Mouse (Mus musculus): Measurements from ENCODE around the gene Hps4. TPM values are rescaled to one million over a fixed set of nuclear protein-coding genes. Genes with fewer than 3 reads are reported as not detected.
A peak's percentile ranks its signal among the peaks of the same experiment; 100 is the strongest.

The Hps4 gene
- total RNA-seq, 1 experiment from 2014 or later: 12.0 TPM

DNA sequence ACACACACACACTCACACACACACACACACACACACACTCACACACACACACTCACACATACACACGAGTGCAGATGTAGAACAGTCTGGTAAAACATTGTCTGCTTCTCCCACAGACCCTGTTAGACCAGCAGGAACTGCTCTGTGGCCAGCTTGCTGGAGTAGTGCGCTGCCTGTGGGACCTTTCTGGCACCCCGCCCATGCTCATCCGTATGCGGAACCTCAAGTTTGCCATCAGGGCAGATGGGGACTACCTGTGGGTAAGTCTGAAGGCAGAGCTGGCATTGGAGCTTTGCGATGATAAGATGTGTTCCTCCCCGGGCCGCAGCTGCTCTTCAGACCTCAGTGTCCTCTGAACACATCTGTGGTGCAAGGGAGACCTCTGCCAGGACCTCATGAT lies 6.3 kb downstream of the Hps4 start:
- no peak for ATAC-seq (replicated peaks in 1 of 2; ENCODE audit: insufficient read depth in 1 of 2, low FRiP score in 2 of 2, low TSS enrichment in 1 of 2, low read depth in 1 of 2, poor library complexity in 2 of 2, severe bottlenecking in 2 of 2)

DNA sequence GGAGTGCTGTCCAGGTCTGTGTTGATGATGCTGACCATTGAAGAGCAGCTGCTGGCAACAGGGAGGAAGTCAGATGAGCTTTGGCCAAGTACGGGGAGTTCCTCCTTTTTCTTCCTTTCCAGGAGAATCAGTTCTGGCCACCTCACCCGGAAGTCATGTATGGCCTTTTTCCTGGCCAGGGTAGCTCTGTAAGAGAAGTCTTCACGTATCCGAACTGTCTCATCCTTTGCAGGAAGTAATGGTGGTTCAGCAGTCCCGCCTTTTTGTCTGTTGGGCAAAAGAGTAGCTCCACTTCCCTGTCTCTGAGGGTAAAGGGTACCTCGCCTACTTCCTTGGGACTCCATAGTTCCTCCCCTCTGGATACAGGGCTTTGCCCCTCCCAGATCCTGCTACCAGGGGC lies 12.6 kb downstream of the Hps4 start:
- ATAC-seq (replicated peaks in 1 of 2; ENCODE audit: insufficient read depth in 1 of 2, low FRiP score in 2 of 2, low TSS enrichment in 1 of 2, low read depth in 1 of 2, poor library complexity in 2 of 2, severe bottlenecking in 2 of 2): no peak; a peak in 1 of 4 replicates

DNA sequence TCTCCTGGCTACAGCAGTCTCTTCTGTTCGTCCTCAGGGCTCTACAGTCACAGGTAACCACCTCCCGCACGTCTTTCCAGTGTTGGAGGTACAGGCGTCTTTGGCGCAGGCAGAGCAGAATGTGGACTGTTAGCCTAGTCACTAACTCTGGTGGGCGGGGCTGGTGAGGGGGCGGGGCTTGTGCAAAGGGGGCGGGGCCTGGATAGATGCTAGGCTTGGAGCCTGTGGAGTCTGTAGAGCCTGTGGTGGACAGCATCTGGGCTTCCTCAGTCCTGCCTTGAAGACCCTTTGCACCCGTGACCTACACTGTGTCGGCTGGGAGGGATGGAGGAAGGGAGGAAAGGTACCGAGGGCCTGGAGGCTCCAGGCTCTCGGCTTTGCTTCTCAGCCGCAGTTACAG lies 13.0 kb downstream of the Hps4 start, which contains the start of gene Gm6583:
Gene Gm6583 (minus strand): TSS at position 124 of the 400 bp plus-strand sequence.
- no peak for ATAC-seq (replicated peaks in 1 of 2; ENCODE audit: insufficient read depth in 1 of 2, low FRiP score in 2 of 2, low TSS enrichment in 1 of 2, low read depth in 1 of 2, poor library complexity in 2 of 2, severe bottlenecking in 2 of 2)

DNA sequence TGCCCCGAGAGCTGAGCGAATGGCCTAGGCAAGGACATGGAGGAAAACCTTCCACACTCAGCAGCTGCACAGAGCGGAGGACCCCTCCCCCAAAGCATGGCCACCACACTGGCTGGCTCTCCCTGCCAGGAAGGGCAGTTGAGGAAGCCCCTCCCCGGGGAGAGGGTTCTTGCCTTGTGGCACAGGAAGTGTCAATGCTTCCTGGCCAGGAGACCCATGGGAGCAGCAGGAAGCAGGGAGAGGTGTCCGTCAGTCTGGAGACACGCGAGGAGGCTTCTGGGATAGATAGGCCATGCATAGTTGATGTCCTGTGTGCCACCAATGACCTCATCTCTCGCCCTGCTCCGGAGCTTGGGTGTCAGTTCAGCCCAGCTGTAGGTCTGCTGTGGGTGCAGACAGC lies 13.4 kb downstream of the Hps4 start:
- no peak for ATAC-seq (replicated peaks in 1 of 2; ENCODE audit: insufficient read depth in 1 of 2, low FRiP score in 2 of 2, low TSS enrichment in 1 of 2, low read depth in 1 of 2, poor library complexity in 2 of 2, severe bottlenecking in 2 of 2)

DNA sequence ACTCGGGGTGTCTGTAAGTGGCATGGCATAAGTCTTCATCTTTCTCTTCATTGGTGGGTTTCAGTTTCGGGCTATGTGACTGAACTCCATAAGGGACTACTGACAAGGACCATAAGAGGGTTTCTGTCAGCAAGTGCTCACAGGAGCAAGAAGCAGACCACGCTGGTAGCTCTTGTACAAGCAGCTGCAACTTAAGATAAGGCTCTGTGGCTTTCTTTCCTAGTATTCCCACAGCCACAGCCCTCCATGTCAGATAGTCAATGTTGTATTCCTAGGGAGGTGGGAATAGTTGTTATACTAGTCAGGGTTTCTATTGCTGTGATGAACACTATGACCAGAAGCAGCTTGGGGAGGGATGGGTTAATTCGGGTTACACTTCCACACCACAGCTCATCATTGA lies 16.6 kb downstream of the Hps4 start:
- ATAC-seq (replicated peaks in 1 of 2; ENCODE audit: insufficient read depth in 1 of 2, low FRiP score in 2 of 2, low TSS enrichment in 1 of 2, low read depth in 1 of 2, poor library complexity in 2 of 2, severe bottlenecking in 2 of 2): no peak

DNA sequence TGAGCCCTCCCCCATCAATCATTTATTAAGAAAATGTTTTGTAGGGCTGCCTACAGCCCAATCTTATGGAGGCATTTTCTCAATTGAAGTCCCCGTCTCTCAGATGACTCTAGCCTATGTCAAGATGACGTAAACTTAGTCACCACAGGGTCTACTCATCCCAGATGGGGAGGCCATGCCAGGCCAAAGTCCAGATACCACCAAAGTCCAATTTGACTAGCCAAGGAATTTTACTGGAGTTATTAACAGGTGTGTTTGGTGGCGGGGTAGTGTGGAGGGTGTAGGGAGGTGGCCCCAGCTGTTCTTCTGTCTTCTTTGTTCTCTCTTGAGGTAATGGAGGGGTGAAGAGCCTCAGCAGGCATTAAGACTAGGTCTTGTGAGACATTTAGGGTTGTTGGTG lies 17.2 kb downstream of the Hps4 start:
- ATAC-seq (replicated peaks in 1 of 2; ENCODE audit: insufficient read depth in 1 of 2, low FRiP score in 2 of 2, low TSS enrichment in 1 of 2, low read depth in 1 of 2, poor library complexity in 2 of 2, severe bottlenecking in 2 of 2): no peak

DNA sequence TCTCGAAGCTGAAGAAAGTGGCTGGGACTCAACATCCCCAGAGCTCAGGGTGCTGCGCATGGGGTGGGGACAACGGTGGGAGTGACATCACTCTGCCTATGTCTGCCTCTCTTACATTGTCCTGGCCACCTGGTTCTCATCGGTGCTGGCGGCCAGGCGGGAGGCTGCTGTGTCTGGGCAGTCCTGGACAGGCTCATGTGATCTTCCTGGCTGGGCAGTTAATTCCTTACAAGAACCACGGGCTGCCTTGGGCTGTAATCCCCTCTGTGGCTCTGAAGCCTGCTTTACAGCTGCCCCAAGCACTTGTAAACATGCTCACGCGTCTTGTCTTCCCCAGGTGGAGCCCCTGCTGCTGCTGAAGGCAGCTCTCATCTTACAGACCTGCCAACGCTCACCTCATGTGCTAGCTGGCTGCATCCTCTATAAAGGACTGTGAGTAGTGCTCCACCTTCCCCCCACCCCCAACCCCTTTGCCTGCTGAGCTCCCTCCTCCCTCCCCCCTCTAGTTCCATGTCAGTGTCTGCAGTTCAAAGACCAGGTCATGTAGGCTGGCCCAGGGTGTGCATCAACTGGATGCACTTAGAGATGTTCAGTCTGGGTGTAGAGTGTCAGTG lies 21.4 kb downstream of the Hps4 start:
- ATAC-seq (replicated peaks in 1 of 2; ENCODE audit: insufficient read depth in 1 of 2, low FRiP score in 2 of 2, low TSS enrichment in 1 of 2, low read depth in 1 of 2, poor library complexity in 2 of 2, severe bottlenecking in 2 of 2): no peak

DNA sequence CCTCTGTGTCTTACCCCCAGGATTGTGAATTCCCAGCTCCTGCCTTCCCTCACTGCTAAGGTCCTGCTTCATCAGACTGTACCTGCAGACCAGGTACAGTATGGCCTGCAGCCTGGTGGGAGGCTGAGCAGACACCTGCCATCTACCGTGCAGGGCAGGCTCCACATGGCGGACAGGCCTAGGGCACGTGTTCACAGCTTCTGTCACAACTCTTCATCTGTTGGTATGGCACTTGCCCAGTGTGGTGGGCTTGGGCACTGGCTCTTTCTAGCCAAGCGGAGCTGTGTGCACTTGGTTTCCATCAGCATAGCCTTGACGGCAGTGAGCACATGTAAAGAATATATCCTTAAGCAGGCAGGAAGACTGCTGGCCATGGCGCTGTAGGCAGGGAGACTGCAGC lies 24.0 kb downstream of the Hps4 start:
- no peak for ATAC-seq (replicated peaks in 1 of 2; ENCODE audit: insufficient read depth in 1 of 2, low FRiP score in 2 of 2, low TSS enrichment in 1 of 2, low read depth in 1 of 2, poor library complexity in 2 of 2, severe bottlenecking in 2 of 2)

DNA sequence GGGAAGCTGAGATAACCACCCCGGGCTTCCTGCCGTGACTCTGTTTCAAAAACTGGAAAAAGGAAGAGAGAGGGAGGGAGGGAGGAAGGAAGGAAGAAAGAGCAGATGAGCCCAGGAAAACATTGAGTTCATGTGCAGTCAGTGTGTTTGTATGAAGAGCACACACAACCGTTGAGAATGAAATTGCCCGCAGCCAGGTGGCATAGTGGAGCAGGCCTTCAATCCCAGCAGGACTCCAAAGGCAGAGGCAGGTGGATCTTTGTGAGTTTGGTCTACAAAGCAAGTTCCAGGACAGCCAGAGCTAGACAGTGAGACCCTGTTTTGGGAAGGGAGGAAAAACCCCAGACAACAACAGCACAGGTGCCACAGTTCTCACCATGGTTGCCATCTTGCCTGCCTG lies 24.5 kb downstream of the Hps4 start:
- ATAC-seq (replicated peaks in 1 of 2; ENCODE audit: insufficient read depth in 1 of 2, low FRiP score in 2 of 2, low TSS enrichment in 1 of 2, low read depth in 1 of 2, poor library complexity in 2 of 2, severe bottlenecking in 2 of 2): no peak

DNA sequence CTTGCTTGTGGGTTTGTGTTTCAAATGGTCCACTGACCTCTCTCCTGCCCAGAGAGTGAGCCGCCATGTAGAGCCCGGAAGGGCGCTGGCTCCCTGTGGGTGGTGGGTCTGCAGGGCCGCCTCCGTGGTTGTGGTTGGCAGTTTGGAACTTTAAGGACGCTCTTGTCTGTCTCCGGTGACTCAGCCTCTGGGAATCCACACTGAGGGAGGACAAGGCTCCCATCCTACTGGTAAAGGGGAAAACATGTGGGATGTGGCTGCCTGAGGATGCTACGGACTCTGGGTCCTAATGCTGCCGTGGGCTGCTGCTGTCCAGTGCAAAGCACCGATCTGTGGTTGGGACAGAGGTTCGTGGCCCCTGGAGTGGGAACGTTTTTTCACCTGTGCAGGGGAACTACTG lies 25.0 kb downstream of the Hps4 start:
- no peak for ATAC-seq (replicated peaks in 1 of 2; ENCODE audit: insufficient read depth in 1 of 2, low FRiP score in 2 of 2, low TSS enrichment in 1 of 2, low read depth in 1 of 2, poor library complexity in 2 of 2, severe bottlenecking in 2 of 2)

DNA sequence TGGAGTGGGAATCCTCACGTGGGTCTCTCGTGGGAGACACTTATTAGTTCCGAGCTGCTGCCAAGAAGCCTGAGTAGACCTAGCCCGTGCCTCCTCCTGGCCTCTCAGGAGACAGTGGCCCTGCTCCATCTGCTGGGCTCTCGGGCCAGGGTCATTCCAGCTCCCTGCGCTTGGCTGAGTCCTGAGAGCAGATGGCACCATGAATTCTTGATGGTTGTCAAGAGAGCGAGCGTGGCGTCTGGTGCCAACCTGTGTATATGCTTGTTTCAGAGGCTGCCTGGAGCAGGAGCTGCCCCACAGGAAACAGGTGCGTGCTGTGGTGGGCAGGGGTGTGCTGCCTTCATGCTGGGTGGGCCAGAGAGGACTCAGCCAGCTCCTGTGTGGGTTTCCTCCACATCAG lies 25.8 kb downstream of the Hps4 start:
- peak; percentile 27 to 30; a peak in 3 of 4 replicates for ATAC-seq (replicated peaks in 1 of 2; ENCODE audit: insufficient read depth in 1 of 2, low FRiP score in 2 of 2, low TSS enrichment in 1 of 2, low read depth in 1 of 2, poor library complexity in 2 of 2, severe bottlenecking in 2 of 2)

DNA sequence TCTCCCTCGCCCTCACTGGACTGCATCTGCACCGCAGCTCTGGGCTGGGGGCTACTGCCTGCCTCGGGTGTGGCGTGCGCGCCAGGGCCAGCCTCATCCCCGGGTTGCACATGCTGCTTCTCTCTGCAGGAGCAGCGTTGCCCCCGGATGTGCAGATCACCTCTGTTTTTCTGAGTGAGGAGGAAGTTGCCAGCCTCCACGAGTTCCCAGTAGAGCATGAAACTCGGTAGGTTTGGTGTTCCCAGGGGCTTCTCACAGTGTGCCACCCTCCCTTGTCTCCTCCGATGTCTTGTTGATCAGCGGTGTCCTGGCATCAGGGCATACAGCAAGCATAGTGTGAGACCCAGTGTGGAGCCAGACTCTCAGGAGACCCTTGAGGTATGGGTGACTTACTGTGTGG lies 26.4 kb downstream of the Hps4 start:
- no peak for ATAC-seq (replicated peaks in 1 of 2; ENCODE audit: insufficient read depth in 1 of 2, low FRiP score in 2 of 2, low TSS enrichment in 1 of 2, low read depth in 1 of 2, poor library complexity in 2 of 2, severe bottlenecking in 2 of 2)

DNA sequence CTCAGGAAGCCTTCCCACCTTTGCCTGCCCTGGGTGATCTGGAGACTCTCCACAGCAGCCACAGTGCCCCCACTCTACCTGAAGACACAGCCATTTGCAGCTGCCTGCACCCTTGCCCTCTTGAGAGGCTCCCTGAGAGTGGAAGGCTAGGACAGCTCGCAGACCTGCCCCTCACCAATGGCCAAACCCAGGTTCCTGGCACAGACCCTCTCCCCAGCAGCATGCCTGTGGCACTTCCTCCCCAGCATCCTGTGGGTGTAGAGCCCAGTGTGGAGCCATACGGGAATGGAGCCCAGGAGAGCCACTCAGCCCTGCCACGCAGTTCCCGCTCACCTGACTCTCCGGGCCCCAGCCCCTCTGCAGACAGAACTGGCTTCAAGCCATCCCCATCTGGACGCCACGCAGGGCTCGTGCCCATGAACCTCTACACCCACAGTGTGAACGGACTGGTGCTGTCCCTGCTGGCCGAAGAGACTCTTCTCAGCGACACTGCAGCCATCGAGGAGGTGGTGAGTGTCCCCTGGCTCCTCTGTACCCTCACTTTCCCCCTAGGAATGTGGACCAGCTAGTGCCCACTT lies 27.4 kb downstream of the Hps4 start:
- ATAC-seq (replicated peaks in 1 of 2; ENCODE audit: insufficient read depth in 1 of 2, low FRiP score in 2 of 2, low TSS enrichment in 1 of 2, low read depth in 1 of 2, poor library complexity in 2 of 2, severe bottlenecking in 2 of 2): no peak

DNA sequence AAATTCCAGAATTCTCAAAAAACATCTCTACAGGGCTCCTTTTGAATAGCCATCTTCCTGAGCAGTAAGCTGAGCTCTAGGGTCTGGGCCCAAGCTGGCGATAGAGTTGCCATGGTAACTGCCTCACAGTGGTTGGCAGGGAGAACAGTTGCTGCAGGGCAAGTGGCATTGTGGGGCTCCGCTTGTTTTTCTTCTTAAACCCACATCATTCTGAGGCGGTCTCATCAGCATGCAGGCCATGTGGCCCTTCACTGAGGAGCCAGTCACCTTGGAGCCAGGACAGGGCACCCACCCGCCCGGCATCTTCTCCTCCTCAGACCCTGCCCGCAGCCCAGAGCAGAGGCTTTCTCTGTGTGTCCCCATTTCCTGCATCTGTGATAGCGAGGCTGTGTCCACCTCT lies 29.1 kb downstream of the Hps4 start:
- ATAC-seq (replicated peaks in 1 of 2; ENCODE audit: insufficient read depth in 1 of 2, low FRiP score in 2 of 2, low TSS enrichment in 1 of 2, low read depth in 1 of 2, poor library complexity in 2 of 2, severe bottlenecking in 2 of 2): no peak

DNA sequence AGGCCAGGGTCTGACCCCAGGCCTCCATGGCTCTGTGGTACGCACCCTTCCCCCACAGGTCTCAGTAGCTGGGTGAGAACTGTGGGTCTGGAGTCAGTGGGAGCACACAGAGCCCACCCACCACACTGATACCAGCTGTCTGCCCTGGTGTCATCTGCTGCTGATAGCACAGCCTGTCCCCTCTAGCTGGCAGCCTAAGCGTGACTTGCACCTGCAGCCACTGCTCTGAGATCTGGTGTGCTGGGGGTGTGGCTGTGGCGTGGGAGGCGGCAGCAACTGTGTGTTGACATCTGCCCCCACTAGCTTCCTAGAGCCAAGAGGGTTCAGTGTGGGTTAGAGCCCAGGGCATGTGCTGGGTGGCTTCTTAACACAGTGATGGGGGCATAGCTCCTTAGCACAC lies 33.2 kb downstream of the Hps4 start:
- ATAC-seq (replicated peaks in 1 of 2; ENCODE audit: insufficient read depth in 1 of 2, low FRiP score in 2 of 2, low TSS enrichment in 1 of 2, low read depth in 1 of 2, poor library complexity in 2 of 2, severe bottlenecking in 2 of 2): no peak

DNA sequence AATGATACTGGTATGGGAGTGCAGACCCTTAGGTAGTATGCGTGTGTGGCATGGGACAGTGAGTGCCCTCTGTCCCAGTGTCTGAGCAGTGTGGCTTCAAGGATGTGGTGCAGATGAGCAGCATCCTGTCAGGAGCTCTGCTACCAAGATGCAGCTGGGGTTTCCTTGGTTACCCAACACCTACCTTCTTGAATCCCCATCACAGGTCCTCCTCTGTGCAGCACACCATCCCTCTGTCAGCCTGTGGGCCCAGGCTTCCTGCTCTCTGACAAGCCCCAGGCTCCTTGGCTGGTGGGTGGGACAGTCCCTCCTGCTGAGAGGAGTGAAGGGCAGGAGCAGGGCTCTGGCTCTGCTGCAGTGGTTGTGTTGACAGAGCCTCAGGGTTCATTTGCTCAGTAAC lies 34.5 kb downstream of the Hps4 start:
- no peak for ATAC-seq (replicated peaks in 1 of 2; ENCODE audit: insufficient read depth in 1 of 2, low FRiP score in 2 of 2, low TSS enrichment in 1 of 2, low read depth in 1 of 2, poor library complexity in 2 of 2, severe bottlenecking in 2 of 2)

DNA sequence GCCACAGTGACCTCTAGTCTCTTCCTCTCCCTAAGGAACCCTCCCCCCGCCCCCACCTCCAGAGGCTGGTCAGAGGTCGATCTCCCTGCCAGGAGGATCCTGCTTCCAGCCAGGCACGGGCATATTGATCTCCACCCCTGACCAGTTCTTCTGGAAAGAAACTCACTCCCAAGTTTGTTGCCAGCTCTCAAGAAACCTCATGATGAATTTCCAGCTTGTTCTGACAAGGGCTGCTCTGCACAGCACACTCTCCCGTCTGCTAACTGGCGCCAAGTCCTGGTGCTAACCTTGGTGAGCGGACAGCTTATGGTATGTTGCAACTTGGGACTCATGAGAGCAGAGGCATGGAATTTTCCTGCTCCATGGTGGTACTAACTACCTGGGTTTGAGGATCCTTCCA lies 35.8 kb downstream of the Hps4 start:
- ATAC-seq (replicated peaks in 1 of 2; ENCODE audit: insufficient read depth in 1 of 2, low FRiP score in 2 of 2, low TSS enrichment in 1 of 2, low read depth in 1 of 2, poor library complexity in 2 of 2, severe bottlenecking in 2 of 2): no peak

DNA sequence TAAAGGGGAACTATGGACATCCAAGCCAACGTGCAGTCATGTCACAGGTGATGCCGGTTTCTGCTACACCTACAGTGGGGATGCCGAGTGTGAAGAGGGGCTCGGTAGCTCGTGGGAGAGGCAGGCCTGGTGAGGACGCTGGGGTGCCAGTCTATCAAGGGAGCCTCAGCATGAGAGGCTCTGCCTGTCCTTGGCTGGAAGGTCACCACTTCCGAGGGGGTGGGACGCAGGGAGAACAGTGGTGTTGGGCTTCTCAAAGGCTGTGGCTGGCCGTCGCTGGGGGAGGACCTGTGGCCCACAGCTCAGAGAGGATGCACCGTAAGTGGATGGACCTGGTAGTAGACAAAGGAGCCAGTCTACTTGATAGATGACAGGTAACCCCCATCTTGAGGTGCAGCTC lies 38.3 kb downstream of the Hps4 start:
- no peak for ATAC-seq (replicated peaks in 1 of 2; ENCODE audit: insufficient read depth in 1 of 2, low FRiP score in 2 of 2, low TSS enrichment in 1 of 2, low read depth in 1 of 2, poor library complexity in 2 of 2, severe bottlenecking in 2 of 2)

DNA sequence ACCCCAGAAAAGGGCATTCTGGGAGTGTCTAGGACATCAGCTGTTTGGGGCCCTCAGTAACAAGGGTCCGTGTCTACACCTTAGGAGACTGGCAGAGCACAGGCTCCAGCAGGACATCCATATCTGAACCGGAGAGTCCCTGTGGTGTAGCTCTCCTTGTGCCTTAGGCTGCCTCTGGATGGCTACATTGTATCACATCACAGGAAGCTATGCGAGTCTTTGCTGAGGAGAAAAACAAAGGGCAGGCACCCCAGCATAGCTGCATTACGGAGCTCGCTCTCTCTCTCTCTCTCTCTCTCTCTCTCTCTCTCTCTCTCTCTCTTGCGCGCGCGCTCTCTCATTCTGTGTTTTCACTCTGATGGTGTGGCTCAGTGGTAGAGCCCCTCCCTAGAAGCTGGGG lies 39.2 kb downstream of the Hps4 start:
- ATAC-seq (replicated peaks in 1 of 2; ENCODE audit: insufficient read depth in 1 of 2, low FRiP score in 2 of 2, low TSS enrichment in 1 of 2, low read depth in 1 of 2, poor library complexity in 2 of 2, severe bottlenecking in 2 of 2): no peak

Data from hematopoietic stem cell, adult 5-6 weeks (primary cell).